Mouse (Mus musculus): ENCODE results near the gene Tcf7l1. TPM values are rescaled to one million over a fixed set of nuclear protein-coding genes. Genes with fewer than 3 reads are reported as not detected.

The Tcf7l1 gene
- total RNA-seq, 2 experiments from 2014 or later, result 4.6 to 5.2 TPM

DNA sequence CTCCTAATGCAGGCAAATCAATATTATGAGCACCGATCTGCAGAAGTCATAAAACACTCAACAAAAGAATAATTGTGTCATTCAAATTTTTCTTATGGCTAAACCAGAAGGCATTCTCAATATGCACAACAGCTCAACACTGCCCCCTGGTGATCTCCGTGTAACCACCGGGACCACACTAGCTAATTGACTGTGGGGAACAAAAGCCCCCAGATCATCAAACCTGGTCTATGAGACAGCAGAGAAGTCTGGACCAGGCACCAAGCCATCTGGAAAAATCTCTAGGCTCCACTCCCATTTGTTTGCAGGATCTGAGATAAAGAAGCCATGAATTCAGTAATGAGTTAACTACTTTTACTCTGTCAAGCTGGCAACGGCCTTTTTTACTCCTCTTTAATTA is 122.0 kb downstream of the Tcf7l1 start:
- DNase-seq (ENCODE audit: low spot score in 2 of 2), result peak; percentile 66 to 82

DNA sequence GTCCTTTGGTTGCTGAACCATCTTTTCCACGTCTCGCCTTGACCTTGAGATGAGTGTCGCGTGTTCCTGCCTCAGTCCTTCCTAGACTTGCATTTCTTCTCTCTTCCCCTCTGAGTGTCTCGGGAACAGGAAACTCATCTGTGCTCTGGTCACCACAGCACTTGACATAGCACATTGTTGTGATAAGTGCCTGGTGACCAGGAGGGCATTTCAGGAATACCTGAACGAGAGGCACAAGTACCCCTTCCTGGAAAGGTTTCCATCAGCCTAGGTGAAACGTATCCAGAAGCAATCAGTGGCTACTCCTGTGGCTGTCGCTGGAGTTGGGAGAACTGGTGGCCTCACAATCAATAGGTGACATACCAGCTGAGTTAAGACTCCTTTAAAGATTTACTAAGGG is 124.8 kb downstream of the Tcf7l1 start:
- DNase-seq (ENCODE audit: low spot score in 2 of 2), result no peak

GRCm38 (mm10) chr6:72663000-72663399 is 126.1 kb downstream of the Tcf7l1 start:
- DNase-seq (ENCODE audit: low spot score in 2 of 2), result no peak

- DNase-seq (ENCODE audit: low spot score in 2 of 2), result no peak
These were observed 128.7 kb downstream of the Tcf7l1 start for GRCm38 (mm10) chr6:72660391-72660720.

DNA sequence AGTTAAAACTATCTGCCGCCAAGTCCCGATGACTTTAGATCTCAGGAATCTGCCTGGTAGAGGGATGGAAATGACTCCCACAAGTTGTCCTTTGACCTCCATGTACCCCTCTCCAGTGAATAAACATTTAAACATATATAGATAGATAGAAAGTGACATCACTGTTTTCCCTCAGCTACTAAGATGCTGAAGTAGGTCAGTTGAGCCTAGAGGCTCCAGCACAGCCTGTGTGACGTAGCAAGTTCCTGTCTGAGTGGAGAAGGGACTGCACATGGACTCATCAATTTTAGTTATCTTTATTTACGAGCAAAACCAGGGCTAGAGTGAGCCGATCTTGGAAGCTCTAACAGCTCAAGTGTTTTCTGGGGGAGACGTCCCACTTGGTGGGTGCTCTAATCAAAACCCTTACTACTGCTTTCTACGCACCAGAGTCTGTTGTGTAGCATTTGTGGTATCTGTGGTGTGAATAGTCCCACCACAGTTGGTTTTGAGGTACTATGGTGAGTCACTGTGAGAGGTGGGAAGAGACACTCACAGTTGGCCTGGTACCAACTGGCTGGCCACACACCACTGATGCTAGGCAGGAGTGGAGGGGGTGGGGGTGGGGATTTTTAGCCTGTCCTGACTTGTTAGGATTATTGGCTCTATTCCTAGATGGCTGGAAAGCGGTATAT is 129.2 kb downstream of the Tcf7l1 start:
- no peak for DNase-seq (ENCODE audit: low spot score in 2 of 2)

DNA sequence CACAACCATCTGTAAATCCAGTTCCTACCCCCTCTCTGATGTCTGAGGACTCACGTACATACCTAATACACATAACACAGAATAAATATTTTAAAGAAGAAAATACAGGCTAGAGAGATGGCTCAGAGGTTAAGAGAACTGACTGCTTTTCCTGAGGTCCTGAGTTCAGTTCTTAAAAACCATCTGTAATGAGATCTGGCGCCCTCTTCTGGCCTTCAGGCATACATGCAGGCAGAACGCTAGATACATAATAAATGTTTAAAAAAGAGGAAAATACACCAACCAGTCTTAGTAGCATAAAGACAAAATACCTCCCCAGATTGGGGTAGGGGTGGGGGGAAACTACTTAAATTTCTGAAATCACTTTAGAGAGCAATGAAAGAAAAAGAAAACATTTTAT is 131.0 kb downstream of the Tcf7l1 start:
- no peak for DNase-seq (ENCODE audit: low spot score in 2 of 2)

DNA sequence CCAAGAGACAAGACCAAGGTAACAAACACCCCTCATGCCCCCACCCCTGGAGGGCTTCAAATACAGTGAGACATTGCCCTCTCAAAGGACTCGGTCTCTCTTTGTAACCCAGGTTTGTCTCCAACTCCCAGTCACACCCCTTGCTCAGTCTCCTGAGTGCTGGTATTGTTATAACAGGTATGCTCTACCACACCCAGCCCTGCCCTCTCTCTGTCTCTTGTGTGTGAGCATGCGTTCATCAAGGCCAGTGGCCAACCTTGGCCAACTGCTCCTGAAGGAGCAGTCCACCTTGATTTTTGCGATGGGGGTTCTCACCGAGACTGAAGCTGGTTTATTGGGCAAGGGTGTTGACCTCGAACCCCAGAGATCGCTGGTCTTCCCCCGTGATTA is 133.0 kb downstream of the Tcf7l1 start:
- DNase-seq (ENCODE audit: low spot score in 2 of 2), result no peak

DNA sequence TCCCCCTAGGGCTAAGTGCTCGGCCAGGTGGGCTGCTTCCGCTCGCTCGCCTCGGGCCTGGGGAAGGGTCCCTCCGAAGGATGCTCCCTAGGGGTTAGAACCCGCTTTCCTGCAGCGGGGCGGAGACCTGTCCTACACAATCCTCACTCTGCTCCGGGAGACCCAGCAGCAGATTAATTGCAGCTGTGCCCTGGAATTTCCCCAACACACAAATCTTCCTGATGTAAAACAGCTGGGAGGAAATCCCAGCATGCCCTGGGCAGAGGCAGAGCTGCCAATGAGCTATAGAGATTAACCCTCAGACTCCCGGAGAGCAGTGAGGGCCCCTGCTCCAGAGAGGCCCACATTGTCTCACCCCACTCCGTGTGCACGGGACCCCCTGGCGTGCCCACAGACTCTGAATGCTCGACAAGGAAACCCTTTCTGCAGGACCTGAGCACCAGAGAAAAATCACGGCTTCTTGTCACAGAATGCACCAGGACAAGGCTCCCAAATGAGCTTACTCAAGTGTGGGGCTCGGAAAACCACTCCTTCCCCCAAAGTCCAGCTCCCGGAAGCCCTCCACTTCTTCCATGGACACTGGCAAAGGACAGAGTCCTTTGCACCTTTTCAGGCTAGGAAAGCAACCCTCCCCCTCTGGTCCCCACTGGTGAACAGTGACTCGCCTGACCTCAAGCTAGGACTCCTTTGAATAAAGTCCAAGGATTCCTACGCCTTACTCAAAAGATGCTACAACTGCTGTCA is 133.6 kb downstream of the Tcf7l1 start:
- DNase-seq (ENCODE audit: low spot score in 2 of 2), result no peak

GRCm38 (mm10) chr6:72654355-72654754 is 134.7 kb downstream of the Tcf7l1 start:
- no peak for DNase-seq (ENCODE audit: low spot score in 2 of 2)

DNA sequence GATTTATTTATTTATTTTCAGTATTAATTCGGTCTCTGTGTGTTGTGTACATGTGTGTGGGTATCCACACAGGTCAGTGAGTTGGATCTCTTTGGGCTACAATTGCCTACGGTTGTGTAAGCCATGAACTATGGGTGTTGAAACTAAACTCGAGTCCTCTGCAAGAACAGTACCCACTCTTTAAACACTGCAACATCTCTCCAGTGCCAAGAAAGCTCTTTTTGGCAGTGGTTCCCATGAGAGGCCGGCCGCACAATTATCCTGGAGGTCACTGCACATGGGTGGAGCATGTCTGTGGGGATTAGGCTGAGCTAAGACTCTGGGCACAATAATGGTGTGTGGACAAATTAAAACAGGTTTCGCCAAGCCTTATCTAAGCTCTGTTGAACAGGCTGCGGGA is 135.6 kb downstream of the Tcf7l1 start:
- DNase-seq (ENCODE audit: low spot score in 2 of 2), result peak in 1 of 2 experiments; percentile 31

- peak in 1 of 2 experiments; percentile 62 for DNase-seq (ENCODE audit: low spot score in 2 of 2)
These were observed 138.7 kb downstream of the Tcf7l1 start for GRCm38 (mm10) chr6:72650338-72650851.

DNA sequence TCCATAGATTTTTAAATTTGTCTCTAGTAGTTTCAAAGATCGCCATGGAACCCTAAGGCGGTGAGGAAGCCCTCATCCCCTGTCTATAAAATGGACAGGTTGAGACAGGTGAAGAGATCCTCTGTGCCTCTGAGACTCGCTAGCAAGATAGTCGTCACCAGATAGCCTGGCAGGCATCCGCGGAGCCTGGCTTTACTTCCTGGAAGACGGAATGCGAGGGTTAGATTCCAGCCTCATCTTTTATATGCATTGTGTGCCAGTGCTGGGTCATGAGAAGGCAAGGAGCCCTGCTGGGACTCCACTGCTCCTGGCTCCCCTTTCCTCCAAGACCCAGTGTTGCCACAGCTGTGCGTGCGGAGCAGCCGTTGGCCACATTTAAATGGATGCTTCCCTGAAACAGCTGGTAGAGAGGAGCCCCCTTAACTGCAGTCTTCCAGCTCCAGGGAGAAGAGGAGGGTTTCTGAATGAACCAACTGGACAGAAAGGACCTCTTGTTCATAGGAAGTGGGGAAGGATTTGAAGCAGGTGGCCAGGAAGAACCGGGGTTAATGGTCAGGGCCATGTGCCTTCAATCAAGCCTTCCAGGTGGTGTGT is 141.0 kb downstream of the Tcf7l1 start:
- no peak for DNase-seq (ENCODE audit: low spot score in 2 of 2)

GRCm38 (mm10) chr6:72647383-72647820 is 141.7 kb downstream of the Tcf7l1 start:
- DNase-seq (ENCODE audit: low spot score in 2 of 2), result peak; percentile 72 to 81

DNA sequence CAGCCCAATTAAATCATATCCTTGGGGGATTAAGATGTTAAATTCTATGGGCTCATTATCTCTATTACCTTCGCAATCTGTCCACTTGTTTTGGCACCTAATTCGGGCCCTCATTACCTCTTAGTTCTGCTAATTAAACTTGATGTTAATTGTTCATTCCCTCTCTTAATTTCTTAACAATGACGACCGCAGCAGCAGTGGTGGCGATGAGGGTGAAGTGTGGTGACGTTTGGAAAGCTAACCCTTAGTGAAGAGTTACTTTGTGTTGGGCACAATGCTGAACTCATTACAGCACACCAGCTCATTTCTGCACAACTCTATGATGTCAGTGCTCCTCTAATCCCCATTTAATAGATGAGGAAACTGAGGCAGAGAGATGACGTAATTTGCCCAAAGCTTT is 143.7 kb downstream of the Tcf7l1 start:
- no peak for DNase-seq (ENCODE audit: low spot score in 2 of 2)

DNA sequence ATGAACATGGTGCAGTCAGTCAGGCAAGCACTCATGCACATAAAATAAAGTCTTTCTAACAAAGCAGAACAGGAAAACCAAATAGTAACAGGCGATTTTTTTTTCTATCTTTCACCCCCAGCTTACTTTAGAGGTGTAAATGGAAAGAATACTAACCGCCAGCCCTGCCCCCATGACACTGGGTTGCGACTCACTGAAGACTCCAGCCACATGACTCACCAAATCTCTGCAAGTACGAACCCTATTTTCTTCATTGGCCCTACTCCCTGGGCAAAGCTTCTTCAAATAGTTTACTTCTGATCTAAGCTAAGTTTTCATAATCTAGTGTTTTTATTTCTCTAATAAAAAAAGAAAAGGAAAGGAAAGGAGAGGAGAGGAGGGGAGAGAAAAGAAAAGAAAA is 144.5 kb downstream of the Tcf7l1 start:
- DNase-seq (ENCODE audit: low spot score in 2 of 2), result no peak

DNA sequence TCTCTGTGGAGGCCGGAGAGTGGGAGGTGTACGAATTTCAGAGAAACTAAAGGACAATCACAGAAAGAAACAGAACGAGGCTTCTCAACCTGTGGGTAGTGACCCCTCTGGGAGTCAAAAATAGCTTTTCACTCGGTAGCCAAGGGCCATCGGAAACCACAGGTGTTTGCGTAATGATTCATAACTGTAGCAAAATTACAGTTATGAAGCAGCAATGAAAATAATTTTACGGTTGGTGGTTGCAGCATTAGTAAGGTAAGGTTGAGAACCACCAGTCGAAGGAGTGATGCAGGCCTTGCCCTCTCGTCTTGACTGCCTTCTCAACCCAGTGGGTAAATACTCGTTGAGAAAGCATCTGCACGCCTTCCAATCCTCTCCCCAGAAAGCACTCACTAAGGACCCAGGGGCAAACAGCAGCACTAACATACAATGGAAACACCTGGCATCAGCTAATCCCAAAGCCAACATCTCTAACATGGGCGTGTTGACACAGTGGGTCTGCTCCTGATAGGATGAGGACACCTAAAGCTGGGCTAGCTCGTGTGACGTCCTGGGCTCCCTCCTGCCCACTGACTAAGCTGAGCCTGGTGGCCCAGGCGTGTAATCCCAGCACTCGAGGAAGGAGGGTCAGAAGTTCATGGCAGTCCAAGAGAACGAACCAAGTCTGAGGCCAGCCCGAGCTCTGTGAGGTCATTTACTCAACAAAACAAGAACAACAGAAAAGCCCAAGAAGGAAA is 147.7 kb downstream of the Tcf7l1 start:
- no peak for DNase-seq (ENCODE audit: low spot score in 2 of 2)

DNA sequence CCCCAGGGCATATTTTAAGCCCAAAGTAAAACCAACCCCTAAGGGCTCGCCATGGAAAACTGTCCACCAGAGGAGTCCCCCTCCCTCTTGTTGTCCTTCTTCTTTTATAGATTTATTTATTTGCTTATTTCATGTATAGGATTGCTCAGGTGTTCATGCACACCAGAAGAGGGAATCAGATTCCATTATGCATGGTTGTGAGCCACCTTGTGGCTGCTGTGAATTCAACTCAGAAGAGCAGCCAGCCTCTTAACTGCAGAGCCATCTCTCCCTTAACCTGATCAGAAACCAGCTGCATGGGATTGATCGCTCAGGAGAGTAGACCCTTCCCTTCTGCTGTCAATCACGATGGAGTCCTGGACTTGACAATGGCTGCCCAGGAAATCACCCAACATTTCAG is 152.1 kb downstream of the Tcf7l1 start:
- no peak for DNase-seq (ENCODE audit: low spot score in 2 of 2)

DNA sequence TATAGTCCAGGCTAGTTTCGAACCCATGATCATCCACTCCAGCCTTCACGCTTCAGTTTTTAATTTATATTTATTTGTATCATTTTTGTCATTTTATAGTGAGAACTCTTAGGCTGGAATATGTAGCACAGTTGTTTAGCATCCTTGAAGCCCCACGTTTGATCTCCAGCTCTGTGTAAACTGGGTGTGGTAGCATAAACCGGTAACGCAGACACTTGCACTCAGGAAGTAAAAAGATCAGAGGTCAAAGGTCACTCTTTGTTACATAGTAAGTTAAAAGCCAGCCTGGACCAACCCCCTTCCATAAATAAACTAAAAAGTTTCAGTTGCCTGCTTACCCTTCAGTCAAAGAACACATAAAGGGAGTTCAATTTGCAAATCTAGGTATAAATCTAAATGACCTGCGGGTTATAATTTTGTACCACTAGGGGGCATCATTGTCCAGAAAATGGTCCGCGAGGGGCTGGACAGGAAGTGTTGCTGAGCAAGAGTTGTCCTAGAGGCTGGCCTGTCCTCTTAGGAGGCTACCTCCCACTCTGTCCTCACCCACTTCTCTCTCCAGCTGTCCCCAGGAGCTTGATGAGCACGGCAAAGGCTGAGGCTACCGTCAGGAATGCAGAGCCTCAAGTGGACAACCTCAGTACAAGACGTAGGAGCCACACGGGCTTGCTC is 153.2 kb downstream of the Tcf7l1 start:
- DNase-seq (ENCODE audit: low spot score in 2 of 2), result peak in 1 of 2 experiments; percentile 70

DNA sequence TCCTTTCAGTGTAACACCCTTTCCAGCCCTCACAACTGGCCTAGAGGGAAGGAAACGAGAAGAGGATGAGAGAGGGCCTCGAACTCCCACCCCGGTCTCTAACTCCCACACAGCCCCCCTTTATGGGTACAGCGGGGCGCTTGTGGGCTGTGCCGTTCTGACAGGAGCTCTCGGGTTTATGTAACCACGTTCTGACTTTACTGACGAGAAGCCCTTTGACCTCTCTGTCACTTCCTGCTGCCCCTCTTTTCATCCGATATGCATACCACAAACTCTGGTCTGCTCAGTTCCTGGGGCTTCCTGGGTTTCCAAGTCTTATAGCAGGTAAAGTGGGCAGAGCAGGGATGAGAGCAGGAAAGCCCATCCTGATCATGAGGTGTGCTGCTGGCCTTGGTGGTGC is 154.7 kb downstream of the Tcf7l1 start:
- no peak for DNase-seq (ENCODE audit: low spot score in 2 of 2)

GRCm38 (mm10) chr6:72631700-72632099 is 157.4 kb downstream of the Tcf7l1 start:
- DNase-seq (ENCODE audit: low spot score in 2 of 2), result no peak

DNA sequence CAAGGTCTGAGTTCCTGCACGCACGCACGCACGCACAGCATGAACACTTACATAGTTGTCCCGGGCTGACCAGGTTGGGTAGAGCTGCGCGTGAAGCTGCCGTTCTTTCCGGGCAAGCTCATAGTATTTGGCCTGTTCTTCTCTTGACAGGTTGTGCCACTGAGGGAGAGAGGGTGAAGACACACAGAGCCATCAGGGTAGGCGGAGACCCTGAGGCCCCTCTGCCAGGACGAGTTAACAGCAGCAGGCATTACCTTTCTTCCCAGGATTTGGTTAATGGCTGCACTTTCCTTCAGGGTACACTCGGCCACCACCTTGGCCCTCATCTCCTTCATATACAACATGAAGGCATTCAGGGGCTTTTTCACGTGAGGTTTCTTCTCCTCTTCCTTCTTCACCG is 158.1 kb downstream of the Tcf7l1 start:
- no peak for DNase-seq (ENCODE audit: low spot score in 2 of 2)
